Mouse (Mus musculus): Measurements from ENCODE around the gene Olfr1254. TPM values are rescaled to one million over a fixed set of nuclear protein-coding genes. Genes with fewer than 3 reads are reported as not detected.

The Olfr1254 gene
- polyA plus RNA-seq (2012) = not detected in 2 replicates

DNA sequence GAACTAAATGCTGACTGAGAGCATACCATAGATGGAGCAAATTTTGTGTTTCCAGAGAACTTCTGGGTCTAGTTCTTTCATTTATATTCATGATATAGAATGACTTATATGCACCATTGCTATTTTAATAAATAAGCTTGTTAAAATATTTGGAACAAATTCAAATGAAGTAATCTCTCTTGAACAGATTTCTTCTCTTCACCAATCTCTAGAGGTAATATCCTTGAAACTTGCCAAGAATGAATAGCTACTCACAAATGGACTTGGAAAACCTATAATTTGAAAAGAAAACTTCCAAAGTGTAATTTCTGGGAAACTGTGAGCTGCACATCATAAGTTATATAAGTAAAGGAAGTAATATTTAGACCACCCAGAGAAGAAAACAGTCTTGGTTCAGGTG is at the start of gene Olfr1254:
TSS of gene Olfr1254 (minus strand) at position 101 of the 400 bp plus-strand sequence.

DNA sequence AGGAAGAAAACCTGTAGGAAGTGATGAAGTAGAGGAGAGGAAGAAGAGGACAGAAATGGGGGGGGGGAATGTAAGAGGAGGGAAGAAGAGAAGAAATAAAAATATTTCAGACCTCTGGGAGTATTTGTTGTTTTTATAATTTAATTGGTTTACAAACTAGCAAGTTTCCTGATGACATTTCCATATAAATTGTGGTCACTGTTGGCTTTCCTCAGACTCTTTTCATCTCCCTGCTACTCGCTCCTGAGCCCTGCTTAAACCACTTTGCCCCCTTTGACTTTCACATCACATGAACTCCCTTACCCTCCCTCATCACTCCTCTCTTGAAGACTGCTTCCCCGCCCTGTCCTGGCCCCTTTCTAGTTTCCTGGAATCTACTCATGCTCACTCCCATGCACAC is 48.0 kb upstream of the Olfr1254 start, which contains the start of gene Olfr1256:
TSS of gene Olfr1256 (minus strand) at position 101 of the 400 bp plus-strand sequence.

DNA sequence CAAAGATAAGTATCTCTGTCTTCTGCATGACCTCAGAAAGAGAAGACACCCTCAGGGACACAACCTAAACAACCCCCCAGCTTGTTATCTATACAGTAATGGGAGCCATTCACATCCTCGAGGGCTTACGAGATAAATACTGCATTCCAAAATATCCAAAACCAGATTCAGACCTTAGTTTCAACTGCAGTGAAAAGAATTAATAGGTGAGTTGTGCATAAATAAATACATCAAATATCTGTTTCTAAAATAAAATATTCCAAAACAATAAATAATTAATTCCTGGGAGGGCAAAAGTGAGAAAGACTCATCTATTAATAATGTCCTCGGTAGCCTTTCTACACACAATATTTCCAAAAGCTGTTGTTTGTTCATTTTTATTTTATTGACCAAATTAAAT is 18.3 kb upstream of the Olfr1254 start, which contains the start of gene Olfr1255:
TSS of gene Olfr1255 (plus strand) at position 301 of the 400 bp plus-strand sequence.

DNA sequence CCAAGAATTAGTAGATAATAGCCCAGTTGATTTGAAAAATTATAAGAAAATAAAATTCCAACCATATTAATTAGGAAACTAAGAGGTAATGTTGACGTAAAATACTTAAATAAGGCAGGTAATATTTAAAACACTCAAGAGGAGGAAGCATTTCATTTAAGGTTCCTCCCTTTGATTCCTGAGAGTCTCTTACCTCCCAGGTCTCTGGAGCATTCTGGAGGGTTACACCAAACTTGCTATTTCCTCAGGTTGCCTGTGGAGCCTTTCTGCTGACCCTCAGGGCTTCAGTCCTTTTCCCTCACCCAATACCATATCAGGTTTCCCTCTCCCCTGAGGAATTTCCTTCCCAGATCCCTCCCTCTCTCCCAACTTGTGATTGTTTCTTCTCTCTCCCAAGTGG is 36.4 kb downstream of the Olfr1254 start, which contains the start of gene Olfr1253:
TSS of gene Olfr1253 (minus strand) at position 101 of the 400 bp plus-strand sequence.

Other genes starting within 250 kb of the Olfr1254 start
- not detected in 2 replicates for gene Olfr1245, start 215.2 kb downstream of the Olfr1254 start, polyA plus RNA-seq (2012)
- gene Olfr1246, start 200.5 kb downstream of the Olfr1254 start, polyA plus RNA-seq (2012) = not detected in 2 replicates
- not detected in 2 replicates for gene Olfr1247, start 179.5 kb downstream of the Olfr1254 start, polyA plus RNA-seq (2012)
- not detected in 2 replicates for gene Olfr1248, start 175.4 kb downstream of the Olfr1254 start, polyA plus RNA-seq (2012)
- not detected in 2 replicates for gene Olfr1249, start 158.6 kb downstream of the Olfr1254 start, polyA plus RNA-seq (2012)
- gene Olfr1250, start 132.2 kb downstream of the Olfr1254 start, polyA plus RNA-seq (2012) = not detected in 2 replicates
- not detected in 2 replicates for gene Olfr1251, start 121.7 kb downstream of the Olfr1254 start, polyA plus RNA-seq (2012)
- not detected in 2 replicates for gene Olfr1252, start 68.6 kb downstream of the Olfr1254 start, polyA plus RNA-seq (2012)
- gene Olfr1253, start 36.5 kb downstream of the Olfr1254 start, polyA plus RNA-seq (2012) = not detected in 2 replicates
- gene Olfr1255, start 18.4 kb upstream of the Olfr1254 start, polyA plus RNA-seq (2012) = not detected in 2 replicates
- gene Olfr1256, start 47.9 kb upstream of the Olfr1254 start, polyA plus RNA-seq (2012) = not detected in 2 replicates
- gene Olfr48, start 54.6 kb upstream of the Olfr1254 start, polyA plus RNA-seq (2012) = not detected in 2 replicates
- not detected in 2 replicates for gene Olfr1257, start 84.8 kb upstream of the Olfr1254 start, polyA plus RNA-seq (2012)
- 0.01 TPM in 1 of 2 replicates, not detected in the other for gene Olfr1258, start 133.7 kb upstream of the Olfr1254 start, polyA plus RNA-seq (2012)
- not detected in 2 replicates for gene Olfr1259, start 155.0 kb upstream of the Olfr1254 start, polyA plus RNA-seq (2012)
- gene Olfr1260, start 180.7 kb upstream of the Olfr1254 start, polyA plus RNA-seq (2012) = not detected in 2 replicates
- not detected in 2 replicates for gene Olfr1261, start 197.6 kb upstream of the Olfr1254 start, polyA plus RNA-seq (2012)
- not detected in 2 replicates for gene Olfr1262, start 206.5 kb upstream of the Olfr1254 start, polyA plus RNA-seq (2012)
- 0.03 TPM in 1 of 2 replicates, not detected in the other for gene Olfr1263, start 218.5 kb upstream of the Olfr1254 start, polyA plus RNA-seq (2012)
- not detected in 2 replicates for gene Olfr1264, start 232.0 kb upstream of the Olfr1254 start, polyA plus RNA-seq (2012)
- gene Olfr1265, start 241.7 kb upstream of the Olfr1254 start, polyA plus RNA-seq (2012) = not detected in 2 replicates